Mouse (Mus musculus) liver, embryonic 12.5 days (tissue): ENCODE results near the gene Ctla4. TPM values are rescaled to one million over a fixed set of nuclear protein-coding genes. Genes with fewer than 3 reads are reported as not detected.

Experiments used
- ATAC-seq: fragments of 200-750 bp; cut with Nextera tagmentation; 2 replicates; pipeline ENCODE4 v1.8.0; 2017; ENCODE audit warnings: moderate number of reproducible peaks, mild to moderate bottlenecking, moderate library complexity
- H3K27ac ChIP-seq: fragments of 300-500 bp; sonication (generic); 2 replicates; pipeline ENCODE4 v1.5.1; 2016; ENCODE audit warnings: mild to moderate bottlenecking
- H3K27me3 ChIP-seq: fragments of 300-500 bp; sonication (generic); replicated peaks from 2 replicates; pipeline ENCODE4 v1.6.1; 2016; ENCODE audit warnings: mild to moderate bottlenecking, moderate library complexity
- H3K36me3 ChIP-seq: fragments of 300-500 bp; sonication (generic); 2 replicates; pipeline ENCODE4 v1.6.1; 2016; ENCODE audit warnings: mild to moderate bottlenecking, moderate library complexity
- H3K4me1 ChIP-seq: fragments of 300-500 bp; sonication (generic); 2 replicates; pipeline ENCODE4 v1.6.1; 2016
- H3K4me2 ChIP-seq: fragments of 300-500 bp; sonication (generic); 2 replicates; pipeline ENCODE4 v1.6.1; 2016; ENCODE audit warnings: mild to moderate bottlenecking, moderate library complexity
- H3K4me3 ChIP-seq: fragments of 300-500 bp; sonication (generic); 2 replicates; pipeline ENCODE4 v1.5.1; 2016; ENCODE audit warnings: mild to moderate bottlenecking, moderate library complexity
- H3K9ac ChIP-seq: fragments of 300-500 bp; sonication (generic); 2 replicates; pipeline ENCODE4 v1.6.1; 2016; ENCODE audit warnings: mild to moderate bottlenecking, moderate library complexity
- H3K9me3 ChIP-seq: fragments of 300-500 bp; sonication (generic); replicated peaks from 2 replicates; pipeline ENCODE4 v1.6.1; 2016; ENCODE audit warnings: mild to moderate bottlenecking, moderate library complexity
- WGBS: fragments of 180-500 bp; shearing (Covaris S2); methylation state at CpG from one replicate; pipeline ENCODE4 v1.1.7; 2016; ENCODE audit not compliant: insufficient replicate concordance; 5-methylcytosine and 5-hydroxymethylcytosine counted together
- polyA plus RNA-seq: library from polyadenylated mRNA; unstranded; fragments of >200 nt; fragmentation: Nextera tagmentation; extraction: Ambion mirVana; gene quantifications from 2 replicates; pipeline ENCODE4 v1.2.1, GENCODE M21; 2016

Ctla4 gene
- polyA plus RNA-seq, 1 experiment from 2014 or later = not detected

DNA sequence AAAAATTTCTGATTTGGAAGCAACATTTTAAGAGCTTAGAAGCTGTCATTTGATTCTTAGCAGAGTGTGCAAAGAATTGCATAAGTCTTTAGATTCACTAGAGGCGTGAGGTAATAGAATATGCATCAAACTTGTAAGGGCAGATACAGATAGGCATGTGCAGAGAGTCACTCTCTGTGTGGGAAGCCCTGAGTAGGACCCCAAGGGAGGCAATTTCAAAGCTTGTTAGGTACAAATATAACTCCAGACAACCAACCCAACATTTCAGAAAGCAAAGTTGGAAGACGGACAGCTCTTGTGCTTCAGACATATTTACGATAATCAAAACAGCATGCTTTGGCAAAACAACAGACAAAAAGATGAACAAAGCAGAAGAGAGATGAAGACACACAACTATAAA lies 68.4 kb downstream of the Ctla4 start:
- no peak overlapping the region for H3K4me3 ChIP-seq
- H3K9me3 ChIP-seq = no peaks in the 10 kb centered on the region
- H3K4me2 ChIP-seq = no peak overlapping the region
- no peak overlapping the region for H3K27ac ChIP-seq
- H3K9ac ChIP-seq = no peak overlapping the region
- H3K4me1 ChIP-seq = no peaks in the 10 kb centered on the region
- no peak for ATAC-seq
- H3K27me3 ChIP-seq = no peaks in the 10 kb centered on the region; the same call in 1 of the 2 replicates
- WGBS = 83% methylated on average over 3 of the region's 3 CpGs
- no peaks in the 10 kb centered on the region for H3K36me3 ChIP-seq

DNA sequence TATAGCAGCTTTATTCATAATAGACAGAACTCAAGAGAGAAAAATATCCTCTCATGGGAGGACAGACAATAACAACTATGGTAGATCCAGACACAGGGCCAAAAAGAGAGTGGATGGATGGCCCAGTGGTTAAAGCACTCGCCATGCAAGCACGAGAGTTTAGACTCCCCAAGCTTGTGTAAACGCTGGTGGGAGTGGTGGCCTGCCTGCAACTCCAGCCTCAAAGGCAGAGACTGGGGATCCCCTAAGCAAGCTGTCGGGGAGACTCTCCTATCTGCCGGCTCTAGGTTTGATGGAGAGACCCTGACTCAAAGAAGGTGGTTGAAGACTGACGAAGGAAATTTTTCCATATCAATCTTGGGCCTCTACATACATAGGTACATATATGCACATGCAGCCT lies 69.4 kb downstream of the Ctla4 start:
- ATAC-seq = no peak
- no peaks in the 10 kb centered on the region for H3K4me1 ChIP-seq
- H3K4me2 ChIP-seq = no peak overlapping the region
- H3K27me3 ChIP-seq = no peaks in the 10 kb centered on the region; the same call in 1 of the 2 replicates
- H3K27ac ChIP-seq = no peak overlapping the region
- 70% methylated on average over 6 of the region's 6 CpGs for WGBS
- no peak overlapping the region for H3K4me3 ChIP-seq
- no peaks in the 10 kb centered on the region for H3K36me3 ChIP-seq
- H3K9ac ChIP-seq = no peak overlapping the region
- no peaks in the 10 kb centered on the region for H3K9me3 ChIP-seq

DNA sequence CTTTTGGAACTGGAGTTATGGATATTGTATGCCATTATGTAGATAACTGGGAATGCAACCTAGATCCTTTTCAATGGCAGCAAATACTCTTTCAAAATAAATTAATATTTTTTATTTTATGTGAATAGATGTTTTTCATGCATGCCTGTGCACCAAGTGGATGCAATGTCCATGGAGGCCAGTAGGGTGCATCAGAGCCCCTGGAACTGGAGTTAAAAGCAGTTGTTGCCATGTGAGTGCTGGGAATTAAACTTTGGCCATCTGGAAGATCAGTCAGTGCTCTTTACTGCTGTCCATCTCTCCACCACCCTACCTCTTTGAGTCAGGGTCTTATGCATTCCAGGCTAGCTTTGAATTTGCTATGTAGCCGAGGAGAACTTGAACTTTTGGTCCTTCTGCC lies 71.5 kb downstream of the Ctla4 start:
- WGBS = 70% methylated on average over 1 of the region's 1 CpGs
- Histone ChIP-seq H3K9ac (no peak overlapping the region), H3K27me3 (no peaks in the 10 kb centered on the region; the same call in 1 of the 2 replicates), H3K4me3 (no peak overlapping the region), H3K27ac (no peak overlapping the region), H3K9me3 (no peaks in the 10 kb centered on the region), H3K36me3 (no peaks in the 10 kb centered on the region), H3K4me1 (no peaks in the 10 kb centered on the region), H3K4me2 (no peak overlapping the region)
- ATAC-seq = no peak

DNA sequence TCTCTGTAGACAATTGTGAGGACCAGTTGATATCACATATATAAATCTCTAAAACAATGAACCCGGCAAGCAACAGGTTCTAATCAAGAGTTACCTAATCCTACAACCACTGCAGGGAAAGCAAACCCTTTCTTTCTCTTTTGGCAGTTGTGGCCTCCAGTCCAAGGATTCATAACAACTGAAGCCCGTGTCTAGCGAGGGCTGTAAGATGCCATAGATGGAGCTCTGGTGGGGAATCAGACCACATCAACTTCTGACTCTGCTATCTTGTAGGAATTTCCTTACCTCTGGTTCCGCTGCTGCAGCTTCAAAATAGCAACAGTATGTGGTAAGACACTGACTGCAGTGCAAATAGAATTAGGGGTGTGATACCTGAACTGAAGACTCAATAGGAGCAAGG lies 72.4 kb downstream of the Ctla4 start:
- H3K36me3 ChIP-seq = no peaks in the 10 kb centered on the region
- 42% methylated on average over 4 of the region's 4 CpGs for WGBS
- H3K27ac ChIP-seq = no peak overlapping the region
- no peak overlapping the region for H3K4me3 ChIP-seq
- ATAC-seq = no peak
- no peaks in the 10 kb centered on the region for H3K9me3 ChIP-seq
- no peaks in the 10 kb centered on the region; the same call in 1 of the 2 replicates for H3K27me3 ChIP-seq
- H3K4me1 ChIP-seq = no peaks in the 10 kb centered on the region
- H3K9ac ChIP-seq = no peak overlapping the region
- no peak overlapping the region for H3K4me2 ChIP-seq

DNA sequence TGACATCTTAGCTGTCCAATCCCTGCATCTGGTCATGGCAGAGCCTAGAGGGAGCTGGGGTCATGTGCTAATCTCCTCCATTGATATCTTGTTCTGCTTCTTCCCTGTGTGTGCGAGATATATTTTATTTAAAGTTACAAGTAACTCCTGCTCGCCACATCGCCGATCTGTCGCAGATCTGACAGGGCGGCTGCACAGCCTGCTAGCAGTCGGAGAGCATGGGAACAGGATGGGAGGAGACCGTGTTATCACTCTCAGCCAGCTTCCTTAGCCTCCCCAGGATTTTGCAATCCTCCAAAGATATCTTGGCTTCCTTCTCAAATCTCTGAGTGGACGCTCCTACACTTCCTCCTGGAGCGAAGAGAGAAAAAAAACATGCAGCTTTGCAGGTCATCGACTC lies 73.7 kb downstream of the Ctla4 start:
- Histone ChIP-seq H3K27ac (no peak overlapping the region), H3K4me2 (peak overlapping the region; percentile 29), H3K4me1 (no peaks in the 10 kb centered on the region), H3K27me3 (no peaks in the 10 kb centered on the region; the same call in 1 of the 2 replicates), H3K9me3 (no peaks in the 10 kb centered on the region), H3K4me3 (no peak overlapping the region), H3K36me3 (no peaks in the 10 kb centered on the region), H3K9ac (no peak overlapping the region)
- 9% methylated on average over 11 of the region's 11 CpGs for WGBS
- peak; percentile 62 for ATAC-seq

DNA sequence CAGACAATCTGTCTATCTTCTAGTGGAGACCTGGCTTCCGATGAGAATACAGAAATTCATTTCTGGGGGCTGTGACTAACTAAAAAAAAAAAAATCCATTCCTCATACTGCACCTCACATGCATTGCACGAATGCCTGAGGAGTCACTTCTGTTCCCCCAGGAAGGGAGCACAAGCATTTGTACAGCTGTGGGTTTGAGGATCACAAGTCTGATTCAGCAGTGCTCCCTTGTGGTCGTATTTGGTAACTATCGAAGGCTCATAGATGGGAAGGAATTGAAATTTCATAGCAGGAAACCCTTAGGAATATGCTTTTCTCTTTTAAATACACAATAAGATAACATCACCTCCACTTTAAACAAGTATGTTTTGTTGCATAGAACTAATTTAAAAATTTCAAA lies 74.3 kb downstream of the Ctla4 start:
- ATAC-seq = no peak
- Histone ChIP-seq H3K9me3 (no peaks in the 10 kb centered on the region), H3K4me2 (no peak overlapping the region), H3K36me3 (no peaks in the 10 kb centered on the region), H3K9ac (no peak overlapping the region), H3K4me3 (no peak overlapping the region), H3K27me3 (no peaks in the 10 kb centered on the region; the same call in 1 of the 2 replicates), H3K27ac (no peak overlapping the region), H3K4me1 (no peaks in the 10 kb centered on the region)
- WGBS = 10% methylated on average over 4 of the region's 4 CpGs

DNA sequence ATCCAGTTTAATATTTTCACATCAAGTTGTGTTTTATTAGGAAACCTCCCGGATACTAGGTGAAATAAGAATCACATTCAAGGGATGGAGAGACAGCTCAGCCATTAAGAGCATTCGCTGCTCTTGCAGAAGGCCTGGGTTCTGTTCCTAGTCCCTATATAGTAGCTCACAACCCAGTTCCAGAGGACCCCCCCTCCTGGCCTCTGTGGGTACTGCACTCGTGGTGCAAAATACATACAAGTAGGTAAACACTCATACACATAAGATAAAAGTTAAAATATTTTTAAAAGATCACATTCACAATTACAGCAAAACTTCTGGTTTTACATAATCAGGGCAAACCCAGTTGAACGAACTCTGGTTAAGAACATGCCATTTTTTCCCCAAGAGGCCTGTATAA lies 75.3 kb downstream of the Ctla4 start:
- ATAC-seq = no peak
- H3K9ac ChIP-seq = no peak overlapping the region
- WGBS = 71% methylated on average over 4 of the region's 4 CpGs
- H3K4me2 ChIP-seq = no peak overlapping the region
- H3K4me1 ChIP-seq = no peaks in the 10 kb centered on the region
- H3K27me3 ChIP-seq = no peaks in the 10 kb centered on the region; the same call in 1 of the 2 replicates
- H3K36me3 ChIP-seq = no peaks in the 10 kb centered on the region
- H3K4me3 ChIP-seq = no peak overlapping the region
- H3K9me3 ChIP-seq = no peaks in the 10 kb centered on the region
- H3K27ac ChIP-seq = no peak overlapping the region

Other genes starting within 250 kb of the Ctla4 start
- 0.04 and 0.12 TPM in 2 replicates for gene Cd28, start 170.2 kb upstream of the Ctla4 start, polyA plus RNA-seq
- 0.35 and 0.45 TPM in 2 replicates for gene Icos, start 90.9 kb downstream of the Ctla4 start, polyA plus RNA-seq